Comparison of ENCODE assay signal across 8 mouse cellular contexts in the genomic region with DNA sequence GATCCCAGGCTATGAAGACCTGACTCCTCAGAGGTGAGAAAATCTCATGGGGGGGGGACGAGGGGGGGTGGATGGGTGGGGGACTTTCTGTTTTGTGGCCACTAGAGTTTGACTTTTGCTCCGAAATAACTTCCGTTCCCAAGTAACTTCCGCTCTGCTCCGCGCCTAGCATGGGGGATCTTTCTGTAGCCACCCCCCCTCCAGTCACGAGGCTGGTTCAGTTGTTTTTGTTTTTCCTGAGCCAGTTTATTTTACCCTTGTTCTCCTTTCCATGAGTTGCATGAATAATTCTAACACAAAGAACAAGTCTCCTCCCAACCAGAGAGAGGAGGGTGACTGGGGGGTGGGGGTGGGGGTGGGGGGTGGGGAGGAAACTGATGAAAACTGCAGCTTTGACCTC.
A peak's percentile ranks its signal among the peaks of the same experiment; 100 is the strongest.
DNase-seq lines count a peak whose midpoint lies in the region; ATAC-seq lines count a peak whose summit lies in the region.

No protein-coding gene starts in this region.

- DNase-seq in midbrain, embryonic 10.5 days (ENCODE audit: low spot score) = peak; percentile 36
- no peak for DNase-seq in liver, embryonic 11.5 days (ENCODE audit: low spot score)
- DNase-seq in right cerebral cortex, postnatal 25 days = no peak
- DNase-seq in adipocyte (ENCODE audit: low spot score) = no peak

- H3K9me3 ChIP-seq in midbrain, embryonic 10.5 days (replicated peaks) = no peaks in the 10 kb centered on the region
- H3K9me3 ChIP-seq in midbrain, embryonic 16.5 days (replicated peaks; ENCODE audit: control insufficient read depth, low read length, poor library complexity, severe bottlenecking) = no peaks in the 10 kb centered on the region
- no peaks in the 10 kb centered on the region for H3K9me3 ChIP-seq in hindbrain, embryonic 12.5 days (replicated peaks)
- no peaks in the 10 kb centered on the region for H3K9me3 ChIP-seq in liver, embryonic 11.5 days (ENCODE audit: control insufficient read depth, low read length)

- no peaks in the 10 kb centered on the region for H3K27me3 ChIP-seq in midbrain, embryonic 10.5 days (ENCODE audit: low read depth, poor library complexity, severe bottlenecking)
- no peaks in the 10 kb centered on the region; the same call in 1 of the 2 replicates for H3K27me3 ChIP-seq in midbrain, embryonic 16.5 days (ENCODE audit: control insufficient read depth, insufficient read depth, low read depth, low read length)
- no peaks in the 10 kb centered on the region for H3K27me3 ChIP-seq in hindbrain, embryonic 12.5 days
- H3K27me3 ChIP-seq in liver, embryonic 11.5 days (replicated peaks; ENCODE audit: control insufficient read depth, insufficient read depth, low read length) = no peaks in the 10 kb centered on the region

- no peak overlapping the region for H3K9ac ChIP-seq in midbrain, embryonic 16.5 days (ENCODE audit: low read depth, low read length)
- H3K9ac ChIP-seq in hindbrain, embryonic 12.5 days = no peak overlapping the region
- no peak overlapping the region for H3K9ac ChIP-seq in liver, embryonic 11.5 days (ENCODE audit: low read depth, low read length)

- peaks cover 45% of the 10 kb centered on the region for H3K4me1 ChIP-seq in midbrain, embryonic 10.5 days
- H3K4me1 ChIP-seq in midbrain, embryonic 16.5 days (ENCODE audit: control insufficient read depth, insufficient read depth, low read length) = peaks cover 15% of the 10 kb centered on the region
- H3K4me1 ChIP-seq in hindbrain, embryonic 12.5 days = peaks cover 27% of the 10 kb centered on the region
- H3K4me1 ChIP-seq in liver, embryonic 11.5 days (replicated peaks; ENCODE audit: control insufficient read depth, insufficient read depth, low read length) = no peaks in the 10 kb centered on the region

- 16% methylated on average over 7 of the region's 7 CpGs for WGBS in midbrain, embryonic 10.5 days
- 17% methylated on average over 7 of the region's 7 CpGs for WGBS in midbrain, embryonic 16.5 days
- 4% methylated on average over 7 of the region's 7 CpGs for WGBS in hindbrain, embryonic 12.5 days
- WGBS in liver, embryonic 11.5 days = 32% methylated on average over 7 of the region's 7 CpGs

- no peak for ATAC-seq in midbrain, embryonic 16.5 days
- 0 out of 2 replicates have a peak, but pooled peaks have one; percentile 53 for ATAC-seq in hindbrain, embryonic 12.5 days (ENCODE audit: low FRiP score)
- no peak for ATAC-seq in liver, embryonic 11.5 days (replicated peaks; ENCODE audit: low FRiP score)
- ATAC-seq in neutrophil, adult 5-6 weeks (ENCODE audit: extremely low read depth, insufficient number of reproducible peaks, low FRiP score, poor library complexity, severe bottlenecking) = peak; percentile 53; the same call in 1 of the 2 replicates
- ATAC-seq in frontal cortex, adult (ENCODE audit: low TSS enrichment) = no peak

- H3K27ac ChIP-seq in midbrain, embryonic 10.5 days (replicated peaks) = peak overlapping the region; percentile 75
- H3K27ac ChIP-seq in midbrain, embryonic 16.5 days (ENCODE audit: low read length) = no peak overlapping the region
- no peak overlapping the region; the same call in 1 of the 2 replicates for H3K27ac ChIP-seq in hindbrain, embryonic 12.5 days
- H3K27ac ChIP-seq in liver, embryonic 11.5 days (ENCODE audit: low read depth, low read length) = no peak overlapping the region

- no peaks in the 10 kb centered on the region for H3K36me3 ChIP-seq in midbrain, embryonic 10.5 days
- no peaks in the 10 kb centered on the region for H3K36me3 ChIP-seq in midbrain, embryonic 16.5 days (ENCODE audit: control insufficient read depth, insufficient read depth, low read length)
- H3K36me3 ChIP-seq in hindbrain, embryonic 12.5 days = no peaks in the 10 kb centered on the region
- H3K36me3 ChIP-seq in liver, embryonic 11.5 days (ENCODE audit: control insufficient read depth, insufficient read depth, low read length) = no peaks in the 10 kb centered on the region

- H3K4me2 ChIP-seq in midbrain, embryonic 16.5 days (ENCODE audit: low read length) = no peak overlapping the region
- peak overlapping the region; percentile 33 for H3K4me2 ChIP-seq in hindbrain, embryonic 12.5 days (replicated peaks)
- H3K4me2 ChIP-seq in liver, embryonic 11.5 days = peak overlapping the region; percentile 16; the same call in 1 of the 2 replicates

- H3K4me3 ChIP-seq in midbrain, embryonic 10.5 days = peak overlapping the region; percentile 25; the same call in 1 of the 2 replicates
- H3K4me3 ChIP-seq in midbrain, embryonic 16.5 days (ENCODE audit: low read depth, low read length) = no peak overlapping the region
- H3K4me3 ChIP-seq in hindbrain, embryonic 12.5 days = no peak overlapping the region
- no peak overlapping the region for H3K4me3 ChIP-seq in liver, embryonic 11.5 days (ENCODE audit: low read depth, low read length)

Comparison
In these comparisons a context has a peak if more than half of its experiments do, and no peak if none do; other contexts are left out.
1. ATAC-seq: peak in hindbrain, embryonic 12.5 days (single experiment) and neutrophil, adult 5-6 weeks (single experiment); none in midbrain, embryonic 16.5 days (single experiment), liver, embryonic 11.5 days (single experiment) and frontal cortex, adult (single experiment).